Mouse (Mus musculus) splenic B cell, adult 2 months (primary cell): ENCODE results near the gene Ciao2a.

Experiments used
- DNase-seq: peaks from one replicate; pipeline ENCODE4 v3.0.0-alpha.2; 2011; ENCODE audit warnings: low read depth, low spot score
- H3K27me3 ChIP-seq: 2 replicates; pipeline ENCODE4 v1.6.1; 2012; ENCODE audit warnings: mild to moderate bottlenecking, low read length, moderate library complexity, mixed read lengths; ENCODE audit not compliant: control insufficient read depth, poor library complexity, insufficient read depth, severe bottlenecking
- H3K36me3 ChIP-seq: 2 replicates; pipeline ENCODE4 v1.6.1; 2012; ENCODE audit warnings: mild to moderate bottlenecking, low read length, moderate library complexity, mixed read lengths; ENCODE audit not compliant: control insufficient read depth, poor library complexity, insufficient read depth, severe bottlenecking

Ciao2a gene

DNA sequence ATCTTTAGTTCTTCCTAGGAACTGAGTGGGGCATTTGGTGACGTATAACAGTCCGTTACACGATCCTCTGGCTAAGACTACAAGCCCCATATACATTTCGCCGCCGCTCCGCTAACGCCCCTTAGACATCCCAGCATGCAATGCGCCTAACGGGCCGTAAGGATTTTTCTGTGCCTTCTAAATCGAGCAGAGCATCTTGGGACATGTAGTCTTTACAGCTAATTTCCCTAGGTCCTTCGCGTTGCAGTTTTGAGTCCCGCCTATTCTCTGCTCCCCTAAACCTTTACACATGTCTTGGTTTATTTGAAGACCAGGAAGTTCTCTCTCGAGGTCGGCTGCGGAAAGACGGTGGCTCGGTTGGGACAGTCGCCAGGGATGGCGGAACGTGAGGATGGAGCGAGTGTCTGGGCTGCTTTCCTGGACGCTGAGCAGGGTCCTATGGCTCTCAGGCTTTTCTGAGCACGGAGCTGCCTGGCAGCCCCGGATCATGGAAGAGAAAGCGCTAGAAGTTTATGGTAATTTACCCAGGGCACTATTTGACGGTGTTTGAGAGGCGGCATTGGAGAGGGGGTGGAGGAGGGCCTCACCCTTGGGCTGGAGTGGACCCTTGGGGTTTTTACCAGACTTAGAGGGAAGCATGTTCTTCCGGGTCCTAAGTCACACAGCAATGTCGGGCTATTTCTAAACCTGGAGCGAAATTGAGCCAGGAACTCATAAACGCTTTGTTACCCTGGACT is at the start of gene Ciao2a, which contains the start of gene Snx1:
TSS of gene Ciao2a (plus strand) at position 156 of the 737 bp plus-strand sequence.
TSS of gene Snx1 (minus strand) at position 132 of the 737 bp plus-strand sequence.
- Histone ChIP-seq H3K36me3 (0 out of 2 replicates have a peak, but pooled peaks cover 2% of the 10 kb centered on the region), H3K27me3 (no peaks in the 10 kb centered on the region)
- peak; percentile 97 for DNase-seq

DNA sequence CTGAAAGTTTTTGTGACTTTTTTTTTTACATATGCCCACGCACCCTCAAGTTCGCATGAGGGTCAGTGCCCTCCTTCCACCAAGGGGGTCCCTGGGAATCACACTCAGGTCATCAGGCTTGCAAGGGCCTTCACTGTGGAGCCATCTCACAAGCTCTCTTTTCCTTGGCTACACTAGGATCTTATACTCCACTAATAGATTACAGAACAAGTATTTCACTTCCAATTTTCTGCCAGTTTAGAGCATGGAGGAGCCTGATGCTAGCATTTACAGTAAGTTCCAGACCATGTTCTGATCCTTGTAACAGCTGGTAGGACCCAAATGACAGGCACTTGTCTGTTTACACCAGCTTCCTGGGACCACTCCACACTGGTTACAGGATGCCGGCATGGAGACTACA is 48.3 kb upstream of the Ciao2a start:
- no peaks in the 10 kb centered on the region for H3K27me3 ChIP-seq
- no peak for DNase-seq

DNA sequence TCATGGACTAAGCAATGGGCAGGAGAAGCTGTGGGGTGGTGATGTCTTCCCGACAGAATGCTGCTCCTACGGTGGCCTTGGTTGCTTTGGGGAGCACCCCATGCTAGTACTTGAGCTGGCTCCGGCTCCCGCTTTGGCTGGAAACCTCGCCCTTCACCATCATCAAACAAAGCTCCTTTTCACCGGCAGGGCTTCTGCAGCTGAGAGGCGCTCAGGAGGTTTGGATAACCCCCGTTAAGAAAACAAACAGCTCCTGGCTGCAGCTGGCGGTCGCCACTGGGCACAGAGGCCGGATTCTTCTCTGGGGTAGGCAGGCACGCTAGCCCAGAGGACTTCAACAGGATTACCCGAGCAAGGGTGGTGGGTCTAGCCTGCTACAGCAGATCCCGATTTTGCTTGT is 47.9 kb upstream of the Ciao2a start:
- no peak for DNase-seq
- Histone ChIP-seq H3K36me3 (no peaks in the 10 kb centered on the region), H3K27me3 (no peaks in the 10 kb centered on the region)

More for the DNA sequence above, 48.3 kb upstream of the Ciao2a start:
- no peaks in the 10 kb centered on the region for H3K36me3 ChIP-seq

DNA sequence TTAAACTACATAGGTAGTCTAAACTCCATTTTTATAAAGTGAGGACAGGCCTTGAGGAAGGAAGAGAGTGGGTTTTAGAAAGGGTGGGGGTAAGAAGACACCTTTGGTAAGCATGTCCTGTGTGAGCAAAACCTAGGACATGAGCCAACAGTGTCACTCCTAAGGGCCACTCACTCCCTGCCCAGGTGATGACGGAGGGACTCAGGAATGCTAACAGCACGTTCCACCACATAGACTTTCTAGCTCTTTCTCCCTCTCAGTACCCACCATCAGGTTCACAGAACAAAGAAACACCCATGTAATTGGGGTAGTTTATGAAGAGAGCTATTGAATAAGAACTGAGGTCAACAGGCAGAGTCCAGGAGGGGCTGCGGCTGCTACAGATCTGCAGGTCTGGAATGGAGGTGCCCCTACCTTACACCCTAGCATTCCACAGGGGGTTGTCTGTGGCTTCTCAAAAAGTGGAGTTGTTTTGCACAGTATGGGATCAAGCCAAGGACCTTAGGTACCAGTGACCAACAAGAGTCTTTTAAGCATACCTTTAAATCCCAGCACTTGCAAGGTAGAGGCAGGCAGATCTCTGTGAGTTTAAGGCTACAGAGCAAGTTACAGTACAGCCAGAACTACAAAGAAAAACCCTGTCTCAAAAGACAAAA is 45.5 kb upstream of the Ciao2a start:
- DNase-seq = no peak
- Histone ChIP-seq H3K27me3 (no peaks in the 10 kb centered on the region), H3K36me3 (no peaks in the 10 kb centered on the region)

DNA sequence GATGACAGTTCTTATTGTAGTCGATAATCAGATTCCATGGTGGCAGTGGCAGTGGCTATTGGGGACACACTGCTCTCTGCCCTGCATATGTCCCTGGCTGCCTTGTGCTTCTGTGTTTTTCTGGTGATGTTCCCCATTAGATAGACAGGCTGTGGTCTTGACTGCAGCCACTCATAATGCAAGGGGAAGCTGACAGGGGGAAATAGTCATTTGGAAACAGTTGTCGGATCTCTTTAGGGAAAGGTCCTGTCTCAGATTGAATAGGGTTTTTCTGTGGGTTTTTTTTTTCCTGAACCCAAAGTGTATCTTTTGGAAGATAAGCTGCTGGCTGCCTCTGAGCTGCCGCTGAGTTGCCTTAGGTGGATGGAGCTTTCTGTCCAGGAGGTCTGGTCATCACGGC is 44.4 kb upstream of the Ciao2a start:
- Histone ChIP-seq H3K27me3 (no peaks in the 10 kb centered on the region), H3K36me3 (no peaks in the 10 kb centered on the region; the same call in 1 of the 2 replicates)
- no peak for DNase-seq

DNA sequence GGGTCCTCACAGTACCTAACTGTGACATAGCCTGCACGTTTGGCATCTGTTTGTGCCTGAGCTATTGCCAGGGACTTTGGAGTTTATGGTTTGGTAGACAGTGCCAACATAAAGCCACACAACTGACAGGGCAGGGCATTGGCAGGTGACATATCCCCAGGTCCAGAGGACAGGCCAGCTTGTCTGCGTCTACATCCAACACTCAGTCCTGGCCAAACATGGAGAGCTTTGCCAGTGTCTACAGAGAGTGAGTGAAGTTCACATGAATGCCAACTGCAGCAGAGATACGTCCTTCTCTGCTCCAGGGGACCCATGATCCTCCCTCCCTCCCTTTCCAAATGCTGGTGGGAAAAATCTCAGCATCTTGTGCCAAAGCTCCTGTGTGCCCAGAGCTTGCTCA is 42.2 kb upstream of the Ciao2a start:
- Histone ChIP-seq H3K36me3 (peaks cover 2% of the 10 kb centered on the region), H3K27me3 (no peaks in the 10 kb centered on the region)
- DNase-seq = no peak

DNA sequence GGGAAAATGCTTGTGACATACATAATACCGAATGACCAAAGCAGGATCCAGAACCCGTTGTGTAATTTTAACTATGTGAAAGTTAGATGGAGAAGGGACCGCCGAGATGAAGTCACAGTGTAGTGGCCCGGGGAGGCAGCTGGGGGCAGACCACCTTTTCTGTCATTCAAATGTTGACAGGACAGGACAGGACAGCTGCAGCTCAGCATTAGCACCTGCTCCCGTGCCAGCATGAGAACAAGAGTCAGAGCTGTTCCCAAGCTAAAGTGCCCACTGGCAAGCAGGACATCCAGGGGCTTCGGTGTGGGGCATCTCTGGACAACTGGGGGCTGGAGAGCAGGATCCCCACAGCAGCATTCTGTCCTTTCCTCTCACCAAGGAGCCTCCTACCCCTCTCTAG is 39.3 kb upstream of the Ciao2a start:
- peaks cover 4% of the 10 kb centered on the region for H3K36me3 ChIP-seq

DNA sequence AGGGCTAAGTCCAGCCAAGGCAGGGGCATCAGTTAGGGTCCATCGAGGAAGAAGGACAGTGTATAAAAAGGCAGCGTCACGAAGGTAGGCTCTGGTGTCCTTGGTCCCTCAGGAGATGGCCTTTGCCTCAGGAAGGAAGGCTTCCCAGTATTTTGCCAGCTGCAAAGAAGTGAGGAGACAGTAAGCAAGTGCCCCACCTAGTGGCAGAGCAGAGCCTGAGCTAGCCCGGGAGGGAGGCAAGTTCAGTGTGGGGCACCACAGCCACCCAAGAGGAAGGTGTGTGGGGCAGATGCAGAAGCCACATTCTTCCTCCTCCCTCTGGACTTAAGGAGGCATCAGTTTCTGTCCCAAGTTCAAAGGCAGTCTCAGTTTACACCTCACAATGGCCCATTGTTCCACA is 38.0 kb upstream of the Ciao2a start:
- Histone ChIP-seq H3K36me3 (peaks cover 7% of the 10 kb centered on the region), H3K27me3 (no peaks in the 10 kb centered on the region)
- DNase-seq = peak; percentile 45

More for the DNA sequence above, 39.3 kb upstream of the Ciao2a start:
- no peaks in the 10 kb centered on the region for H3K27me3 ChIP-seq
- DNase-seq = no peak

DNA sequence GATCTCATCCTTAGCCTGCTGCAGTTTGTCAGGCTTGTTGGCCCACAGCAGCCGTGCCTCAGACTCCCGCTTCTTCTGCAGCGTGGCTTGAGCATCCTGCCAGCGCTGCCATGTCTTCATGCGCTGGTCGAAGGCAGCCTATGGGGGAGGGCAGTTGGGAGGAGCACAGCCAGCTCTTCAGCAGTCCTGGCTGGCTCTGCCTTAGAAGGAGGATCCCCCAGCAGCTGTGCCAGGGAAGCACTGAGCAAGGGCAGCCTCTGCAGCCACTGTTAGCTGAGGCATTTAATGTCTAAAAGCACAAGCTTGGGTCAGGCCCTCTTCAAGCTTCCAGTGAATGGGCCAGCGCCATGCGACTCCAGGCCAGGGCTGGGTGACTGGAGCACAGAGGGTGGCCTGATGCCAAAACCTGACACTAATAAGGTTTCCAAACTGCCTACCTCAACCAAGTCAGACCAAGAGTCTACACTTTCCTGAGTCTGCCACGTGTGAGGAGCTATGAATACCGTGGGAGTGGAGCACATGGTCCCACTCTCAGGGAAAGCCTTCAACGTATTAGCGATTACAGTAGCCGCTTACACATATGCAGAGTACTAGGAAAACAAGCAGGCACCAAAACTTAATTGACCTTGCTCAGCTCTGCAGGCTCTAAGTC is 35.7 kb upstream of the Ciao2a start:
- Histone ChIP-seq H3K36me3 (peaks cover 9% of the 10 kb centered on the region), H3K27me3 (no peaks in the 10 kb centered on the region)
- no peak for DNase-seq

DNA sequence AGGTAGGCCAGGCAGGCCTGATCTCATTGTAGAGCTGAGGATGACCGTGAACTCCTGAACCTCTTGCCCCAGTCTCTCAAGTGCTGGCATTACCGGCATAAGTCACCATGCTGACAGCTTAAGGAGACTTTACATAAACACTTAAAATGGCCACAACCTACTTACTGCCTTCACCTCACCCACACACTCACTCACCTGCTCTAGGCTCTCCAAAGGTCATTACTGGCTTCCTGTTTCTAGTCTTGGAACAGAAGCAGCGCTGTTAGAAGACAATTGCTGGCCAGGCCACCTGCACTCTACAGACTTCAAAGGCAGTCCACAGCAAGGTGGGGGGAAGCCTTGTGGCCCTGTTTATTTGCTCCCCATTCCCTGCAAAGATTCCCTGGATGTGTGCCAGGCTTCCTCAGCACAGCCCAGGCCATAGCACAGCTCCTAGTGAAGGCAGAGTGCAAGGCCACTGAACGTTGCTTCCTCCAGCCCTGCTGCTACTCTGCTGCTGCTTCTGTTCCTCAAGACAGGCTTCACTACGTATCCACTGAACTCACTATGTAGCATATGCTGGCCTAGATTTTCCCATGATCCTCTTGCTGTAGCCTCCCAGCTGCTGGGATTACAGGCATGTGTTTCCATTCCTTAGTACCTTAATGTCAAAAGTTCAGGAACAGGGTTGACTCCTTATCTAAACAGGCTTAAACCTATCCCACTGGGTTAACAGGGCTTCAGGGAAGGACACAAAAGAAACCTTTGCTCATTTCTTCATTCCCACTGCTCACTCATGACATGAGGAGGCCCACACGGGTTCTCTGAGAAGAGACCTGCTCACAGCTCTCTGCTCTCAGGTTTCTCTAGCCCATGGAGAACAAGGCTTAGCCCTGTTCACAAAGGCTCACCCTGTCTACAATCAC is 34.8 kb upstream of the Ciao2a start:
- no peak for DNase-seq
- Histone ChIP-seq H3K36me3 (peaks cover 9% of the 10 kb centered on the region), H3K27me3 (no peaks in the 10 kb centered on the region)

DNA sequence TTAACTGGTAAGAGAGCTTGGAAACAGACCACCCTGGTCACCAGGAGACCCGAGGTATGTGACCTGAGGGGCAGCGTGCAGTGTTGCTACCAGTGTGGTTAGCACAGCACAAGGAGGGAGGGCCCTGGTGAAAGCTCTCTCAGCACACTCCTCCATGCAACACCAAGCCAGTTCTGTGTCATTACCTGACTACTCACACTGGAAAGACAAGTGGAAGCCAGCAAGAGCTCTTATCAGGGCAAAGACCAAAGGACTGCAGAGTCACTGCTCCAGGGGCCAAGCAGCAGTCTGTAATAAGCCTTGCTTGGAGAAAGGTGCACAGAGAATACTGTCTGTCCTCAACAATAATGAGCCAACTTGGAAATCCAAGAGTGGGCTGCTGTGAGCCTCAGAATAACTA is 33.7 kb upstream of the Ciao2a start:
- DNase-seq = no peak
- H3K27me3 ChIP-seq = no peaks in the 10 kb centered on the region

DNA sequence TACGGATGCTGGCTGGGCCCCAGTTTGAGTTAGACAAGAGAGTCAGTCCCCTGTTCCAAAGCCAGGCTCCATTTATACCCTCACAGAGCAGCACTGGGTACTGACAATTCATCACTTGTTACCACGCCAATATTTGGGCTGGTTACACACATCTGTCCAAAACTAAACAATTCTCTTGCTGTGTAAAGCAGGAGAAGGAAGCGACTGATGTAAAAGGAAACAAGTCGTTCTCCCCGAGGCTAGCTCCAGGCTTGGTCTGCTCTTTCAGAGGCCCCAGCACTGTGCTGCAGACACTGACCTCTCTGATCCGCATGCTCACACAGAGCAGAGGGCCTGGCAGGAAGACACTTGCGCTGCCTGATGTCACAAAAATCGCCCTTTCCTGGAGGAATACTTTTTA is 24.8 kb upstream of the Ciao2a start:
- Histone ChIP-seq H3K27me3 (no peaks in the 10 kb centered on the region), H3K36me3 (peaks cover 12% of the 10 kb centered on the region)
- no peak for DNase-seq

More for the DNA sequence above, 33.7 kb upstream of the Ciao2a start:
- H3K36me3 ChIP-seq = peaks cover 8% of the 10 kb centered on the region

DNA sequence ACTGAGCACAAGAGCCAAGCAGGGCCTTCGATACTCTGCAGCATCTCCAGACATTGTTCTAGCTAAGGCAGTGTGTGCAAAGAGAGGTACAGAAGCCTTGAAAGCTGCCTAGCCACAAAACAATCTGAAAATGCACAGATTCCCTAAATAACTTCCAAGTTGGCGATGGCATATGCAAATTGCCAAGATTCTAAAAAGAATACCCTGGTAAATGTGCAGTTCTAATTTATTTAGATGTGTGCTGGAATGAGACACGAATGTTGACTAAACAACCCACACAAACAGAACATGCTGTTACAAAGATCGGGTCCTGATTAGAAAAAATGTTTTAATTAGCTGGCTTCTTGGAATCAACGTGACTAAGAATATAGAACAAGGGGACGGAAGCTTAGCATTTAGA is 23.7 kb upstream of the Ciao2a start:
- H3K27me3 ChIP-seq = no peaks in the 10 kb centered on the region
- no peak for DNase-seq
- H3K36me3 ChIP-seq = peaks cover 13% of the 10 kb centered on the region

DNA sequence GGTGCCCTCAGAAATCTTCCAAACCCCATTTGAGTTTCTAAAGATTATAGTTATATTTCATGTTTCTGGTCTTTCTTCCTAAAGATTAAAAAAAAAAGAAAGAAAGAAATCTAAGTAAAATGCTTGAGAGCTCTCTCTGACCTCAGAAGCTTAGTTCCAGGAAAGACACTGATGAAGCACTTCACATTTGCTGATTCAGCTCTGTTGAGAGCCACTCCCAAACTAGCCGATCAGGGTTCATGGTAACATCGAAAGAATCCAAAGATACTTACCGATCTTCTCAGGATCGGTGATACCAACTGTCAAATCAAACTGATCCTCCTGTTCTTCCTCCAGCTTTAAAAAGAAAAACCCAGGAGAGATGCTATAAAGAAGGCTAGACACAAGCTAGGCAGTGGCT is 21.8 kb upstream of the Ciao2a start:
- DNase-seq = no peak
- H3K36me3 ChIP-seq = peaks cover 15% of the 10 kb centered on the region
- no peaks in the 10 kb centered on the region for H3K27me3 ChIP-seq
